Mouse (Mus musculus): ENCODE data around the gene Pgpep1. TPM values are rescaled to one million over a fixed set of nuclear protein-coding genes. Genes with fewer than 3 reads are reported as not detected.

Gene Pgpep1
- polyA plus RNA-seq, 1 experiment from 2014 or later, result 78.3 TPM

- Histone ChIP-seq H3K9me3 (ENCODE audit: control insufficient read depth, low read length) (no peaks in the 10 kb centered on the region), H3K4me2 (ENCODE audit: low read length) (no peak overlapping the region), H3K27ac (ENCODE audit: low read depth, low read length) (no peak overlapping the region), H3K9ac (ENCODE audit: low read depth, low read length) (no peak overlapping the region), H3K36me3 (ENCODE audit: control insufficient read depth, insufficient read depth, low read length) (peaks cover 8% of the 10 kb centered on the region; the same call in 1 of the 2 replicates), H3K27me3 (replicated peaks; ENCODE audit: control insufficient read depth, insufficient read depth, low read length) (no peaks in the 10 kb centered on the region), H3K4me3 (ENCODE audit: low read length) (no peak overlapping the region), H3K4me1 (ENCODE audit: control insufficient read depth, insufficient read depth, low read depth, low read length) (peaks cover 13% of the 10 kb centered on the region)
- ATAC-seq, result no peak
- 30% methylated on average over 1 of the region's 1 CpGs for WGBS
Observed at GRCm38 (mm10) chr8:70648164-70648442, 12.1 kb downstream of the Pgpep1 start.

DNA sequence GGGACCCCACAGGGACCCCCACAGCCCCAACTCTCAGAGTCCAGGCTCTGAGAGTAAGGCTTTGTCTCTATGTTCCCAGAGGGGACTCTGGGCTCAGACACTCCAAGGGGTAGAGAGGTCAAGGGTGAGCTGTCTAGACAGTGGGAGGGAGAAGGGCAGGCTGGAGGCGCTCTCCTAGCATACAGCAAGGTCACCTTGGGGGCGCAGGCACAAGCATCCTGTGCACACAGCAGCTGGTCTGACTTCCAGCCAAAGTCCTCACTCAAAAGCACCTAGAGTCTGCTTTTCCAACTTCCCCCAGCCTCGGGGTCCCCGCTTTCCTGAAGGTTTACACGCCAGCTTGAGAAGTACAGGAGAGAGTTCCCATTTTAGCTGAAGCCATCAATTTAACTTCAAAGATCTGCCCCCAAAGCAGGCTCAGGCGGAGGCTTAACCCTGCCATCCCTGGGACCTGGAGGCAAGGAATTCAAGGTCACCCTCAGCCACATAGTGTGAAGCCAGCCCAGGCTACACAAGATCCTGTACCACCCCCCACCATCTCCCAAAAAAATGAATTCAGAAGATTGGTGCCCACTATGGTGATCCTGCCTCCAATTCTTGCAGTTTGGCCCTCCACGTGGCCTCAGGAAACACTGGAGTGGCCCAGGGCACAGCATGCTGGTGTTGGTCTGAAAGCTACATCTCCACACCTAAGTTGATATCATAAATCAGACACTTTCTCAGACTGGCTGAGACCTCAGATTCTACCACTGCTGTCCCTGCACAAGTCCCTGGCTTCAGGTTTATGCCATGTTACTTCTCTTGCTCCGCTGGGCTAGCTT is 12.6 kb downstream of the Pgpep1 start:
- Histone ChIP-seq H3K4me3 (ENCODE audit: low read length) (no peak overlapping the region), H3K9ac (ENCODE audit: low read depth, low read length) (0 out of 2 replicates have a peak overlapping the region, but pooled peaks have one; percentile 21), H3K27ac (ENCODE audit: low read depth, low read length) (peak overlapping the region; percentile 3; the same call in 1 of the 2 replicates), H3K36me3 (ENCODE audit: control insufficient read depth, insufficient read depth, low read length) (peaks cover 8% of the 10 kb centered on the region; the same call in 1 of the 2 replicates), H3K9me3 (ENCODE audit: control insufficient read depth, low read length) (no peaks in the 10 kb centered on the region), H3K4me2 (ENCODE audit: low read length) (no peak overlapping the region), H3K27me3 (replicated peaks; ENCODE audit: control insufficient read depth, insufficient read depth, low read length) (no peaks in the 10 kb centered on the region), H3K4me1 (ENCODE audit: control insufficient read depth, insufficient read depth, low read depth, low read length) (peaks cover 13% of the 10 kb centered on the region)
- no peak for ATAC-seq
- WGBS, result 42% methylated on average over 8 of the region's 8 CpGs

- no peaks in the 10 kb centered on the region for H3K9me3 ChIP-seq (ENCODE audit: control insufficient read depth, low read length)
- no peak overlapping the region for H3K27ac ChIP-seq (ENCODE audit: low read depth, low read length)
- no peak overlapping the region for H3K4me2 ChIP-seq (ENCODE audit: low read length)
- ATAC-seq, result no peak
- no peak overlapping the region for H3K4me3 ChIP-seq (ENCODE audit: low read length)
- peaks cover 13% of the 10 kb centered on the region for H3K4me1 ChIP-seq (ENCODE audit: control insufficient read depth, insufficient read depth, low read depth, low read length)
- no peak overlapping the region for H3K9ac ChIP-seq (ENCODE audit: low read depth, low read length)
- peaks cover 7% of the 10 kb centered on the region; the same call in 1 of the 2 replicates for H3K36me3 ChIP-seq (ENCODE audit: control insufficient read depth, insufficient read depth, low read length)
- H3K27me3 ChIP-seq (replicated peaks; ENCODE audit: control insufficient read depth, insufficient read depth, low read length), result no peaks in the 10 kb centered on the region
Observed at GRCm38 (mm10) chr8:70646775-70647174, 13.4 kb downstream of the Pgpep1 start.

DNA sequence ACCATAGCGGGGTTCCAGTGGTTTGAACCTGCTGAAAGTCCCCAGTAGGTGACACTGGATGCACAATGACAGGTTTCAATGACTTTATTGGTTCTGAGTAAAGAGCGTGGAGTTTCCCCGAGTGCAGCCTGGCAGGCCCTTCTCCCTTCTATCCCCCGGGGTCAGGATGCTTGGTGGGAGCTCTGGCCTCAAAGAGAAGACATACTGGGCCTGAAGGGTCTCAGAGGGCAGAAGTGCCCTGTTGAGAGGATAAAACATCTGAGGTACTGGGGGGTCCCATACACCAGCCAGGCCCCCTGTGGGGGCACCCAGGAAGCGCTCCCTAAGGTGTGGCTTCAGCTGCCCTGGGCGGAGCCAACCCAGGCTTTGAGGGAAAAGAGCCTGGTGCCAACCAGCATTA is 13.8 kb downstream of the Pgpep1 start:
- H3K9ac ChIP-seq (ENCODE audit: low read depth, low read length), result no peak overlapping the region; the same call in 1 of the 2 replicates
- 71% methylated on average over 6 of the region's 6 CpGs for WGBS
- H3K4me3 ChIP-seq (ENCODE audit: low read length), result no peak overlapping the region
- no peaks in the 10 kb centered on the region for H3K27me3 ChIP-seq (replicated peaks; ENCODE audit: control insufficient read depth, insufficient read depth, low read length)
- no peak for ATAC-seq
- H3K4me2 ChIP-seq (ENCODE audit: low read length), result no peak overlapping the region
- no peak overlapping the region for H3K27ac ChIP-seq (ENCODE audit: low read depth, low read length)
- peaks cover 13% of the 10 kb centered on the region for H3K4me1 ChIP-seq (ENCODE audit: control insufficient read depth, insufficient read depth, low read depth, low read length)
- peaks cover 6% of the 10 kb centered on the region; the same call in 1 of the 2 replicates for H3K36me3 ChIP-seq (ENCODE audit: control insufficient read depth, insufficient read depth, low read length)
- no peaks in the 10 kb centered on the region for H3K9me3 ChIP-seq (ENCODE audit: control insufficient read depth, low read length)

DNA sequence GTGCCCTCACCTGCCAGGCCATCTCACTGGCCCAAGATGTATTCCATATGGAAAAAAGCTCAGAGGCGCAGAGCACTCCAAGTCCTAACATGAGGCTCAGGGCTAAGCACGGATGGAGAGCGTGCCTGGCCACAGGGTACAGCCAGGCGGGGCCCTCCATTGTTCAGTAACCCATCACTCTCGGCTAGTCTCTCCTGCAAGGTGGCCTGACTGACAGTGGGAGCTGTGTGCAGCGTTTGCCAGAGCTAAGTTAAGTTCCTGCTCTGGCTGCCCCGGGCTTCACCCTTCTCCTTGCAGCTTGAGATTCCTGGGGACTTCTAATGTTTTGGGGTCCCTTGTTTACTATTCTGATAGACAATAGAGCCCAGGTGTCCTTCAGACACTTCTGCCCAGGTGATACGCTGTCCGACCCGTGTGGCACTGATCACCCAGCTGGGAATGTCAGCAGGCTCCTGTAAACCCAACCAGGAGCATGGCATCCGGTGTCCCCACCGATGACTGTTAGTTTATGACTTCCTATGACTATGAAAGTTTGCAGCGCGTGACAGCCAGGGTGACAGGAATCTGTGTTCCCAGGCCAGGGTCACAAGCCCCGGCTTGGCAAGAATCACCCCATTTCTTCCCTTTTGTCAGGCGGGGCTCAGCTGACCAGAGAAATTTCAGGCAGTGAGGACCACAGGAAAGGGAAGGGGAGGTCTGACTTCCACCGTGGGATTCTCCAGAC is 14.5 kb downstream of the Pgpep1 start:
- Histone ChIP-seq H3K9ac (ENCODE audit: low read depth, low read length) (no peak overlapping the region; the same call in 1 of the 2 replicates), H3K4me2 (ENCODE audit: low read length) (no peak overlapping the region), H3K4me1 (ENCODE audit: control insufficient read depth, insufficient read depth, low read depth, low read length) (peaks cover 13% of the 10 kb centered on the region), H3K27me3 (replicated peaks; ENCODE audit: control insufficient read depth, insufficient read depth, low read length) (no peaks in the 10 kb centered on the region), H3K4me3 (ENCODE audit: low read length) (no peak overlapping the region), H3K27ac (ENCODE audit: low read depth, low read length) (no peak overlapping the region), H3K9me3 (ENCODE audit: control insufficient read depth, low read length) (no peaks in the 10 kb centered on the region), H3K36me3 (ENCODE audit: control insufficient read depth, insufficient read depth, low read length) (0 out of 2 replicates have a peak, but pooled peaks cover 4% of the 10 kb centered on the region)
- WGBS, result 55% methylated on average over 17 of the region's 17 CpGs
- no peak for ATAC-seq

GRCm38 (mm10) chr8:70644065-70644464 is 16.1 kb downstream of the Pgpep1 start:
- no peaks in the 10 kb centered on the region for H3K36me3 ChIP-seq (ENCODE audit: control insufficient read depth, insufficient read depth, low read length)
- H3K27ac ChIP-seq (ENCODE audit: low read depth, low read length), result no peak overlapping the region
- no peak overlapping the region for H3K4me2 ChIP-seq (ENCODE audit: low read length)
- no peaks in the 10 kb centered on the region for H3K9me3 ChIP-seq (ENCODE audit: control insufficient read depth, low read length)
- 69% methylated on average over 2 of the region's 2 CpGs for WGBS
- no peak overlapping the region for H3K9ac ChIP-seq (ENCODE audit: low read depth, low read length)
- no peaks in the 10 kb centered on the region for H3K27me3 ChIP-seq (replicated peaks; ENCODE audit: control insufficient read depth, insufficient read depth, low read length)
- no peak overlapping the region for H3K4me3 ChIP-seq (ENCODE audit: low read length)
- peaks cover 5% of the 10 kb centered on the region for H3K4me1 ChIP-seq (ENCODE audit: control insufficient read depth, insufficient read depth, low read depth, low read length)
- no peak for ATAC-seq

DNA sequence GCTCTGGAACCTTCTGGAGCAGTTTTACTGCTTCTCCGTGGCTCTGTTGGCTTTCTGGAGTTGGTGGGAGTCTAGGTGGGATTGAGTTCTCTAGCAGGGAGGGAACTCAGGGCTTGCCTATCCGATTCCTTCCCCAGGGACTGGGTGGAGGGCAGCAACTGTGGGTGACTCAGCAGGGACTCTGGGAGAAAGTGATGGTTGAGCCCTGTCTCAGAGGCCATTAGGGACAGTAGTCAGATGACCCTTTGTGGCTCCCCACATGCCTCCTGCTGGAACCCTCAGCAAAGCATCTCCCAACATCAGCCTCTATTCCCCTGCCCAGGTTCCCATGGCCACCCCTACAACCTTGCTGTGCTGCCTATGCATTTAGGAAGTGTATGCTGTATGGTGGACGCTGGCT is 17.2 kb downstream of the Pgpep1 start:
- no peaks in the 10 kb centered on the region for H3K27me3 ChIP-seq (replicated peaks; ENCODE audit: control insufficient read depth, insufficient read depth, low read length)
- no peak overlapping the region for H3K27ac ChIP-seq (ENCODE audit: low read depth, low read length)
- no peaks in the 10 kb centered on the region for H3K36me3 ChIP-seq (ENCODE audit: control insufficient read depth, insufficient read depth, low read length)
- no peak for ATAC-seq
- no peaks in the 10 kb centered on the region for H3K9me3 ChIP-seq (ENCODE audit: control insufficient read depth, low read length)
- H3K4me1 ChIP-seq (ENCODE audit: control insufficient read depth, insufficient read depth, low read depth, low read length), result peaks cover 5% of the 10 kb centered on the region; the same call in 1 of the 2 replicates
- no peak overlapping the region for H3K9ac ChIP-seq (ENCODE audit: low read depth, low read length)
- WGBS, result 65% methylated on average over 3 of the region's 3 CpGs
- no peak overlapping the region for H3K4me3 ChIP-seq (ENCODE audit: low read length)
- H3K4me2 ChIP-seq (ENCODE audit: low read length), result no peak overlapping the region

DNA sequence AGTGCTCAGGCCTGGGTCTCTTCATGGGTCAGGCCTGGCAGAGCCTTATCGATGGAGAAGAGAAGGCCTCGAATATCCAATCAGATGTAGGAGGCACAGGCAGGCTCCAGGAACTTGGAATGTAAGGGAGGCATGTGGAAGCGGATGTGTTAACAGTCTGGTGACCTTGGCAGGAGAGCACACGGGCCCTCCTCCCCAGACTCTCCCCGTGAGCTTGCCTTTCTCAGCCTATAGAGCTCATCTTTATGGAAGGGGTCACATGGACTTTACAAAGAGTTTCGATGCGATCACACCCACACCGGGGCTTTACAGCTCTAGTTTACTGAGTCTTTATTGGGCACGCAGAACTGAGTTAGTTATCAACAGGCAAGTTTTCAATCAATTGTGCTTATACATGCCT is 21.4 kb downstream of the Pgpep1 start:
- Histone ChIP-seq H3K4me2 (ENCODE audit: low read length) (no peak overlapping the region), H3K27me3 (replicated peaks; ENCODE audit: control insufficient read depth, insufficient read depth, low read length) (no peaks in the 10 kb centered on the region), H3K4me1 (ENCODE audit: control insufficient read depth, insufficient read depth, low read depth, low read length) (no peaks in the 10 kb centered on the region), H3K4me3 (ENCODE audit: low read length) (no peak overlapping the region), H3K9me3 (ENCODE audit: control insufficient read depth, low read length) (no peaks in the 10 kb centered on the region), H3K9ac (ENCODE audit: low read depth, low read length) (no peak overlapping the region), H3K27ac (ENCODE audit: low read depth, low read length) (no peak overlapping the region), H3K36me3 (ENCODE audit: control insufficient read depth, insufficient read depth, low read length) (no peaks in the 10 kb centered on the region)
- no peak for ATAC-seq
- 75% methylated on average over 9 of the region's 9 CpGs for WGBS

- H3K27me3 ChIP-seq (replicated peaks; ENCODE audit: control insufficient read depth, insufficient read depth, low read length), result no peaks in the 10 kb centered on the region; the same call in 1 of the 2 replicates
Observed at GRCm38 (mm10) chr8:70636838-70637237, 23.4 kb downstream of the Pgpep1 start.

More at GRCm38 (mm10) chr8:70636838-70637237, 23.4 kb downstream of the Pgpep1 start:
- Histone ChIP-seq H3K36me3 (ENCODE audit: control insufficient read depth, insufficient read depth, low read length) (no peaks in the 10 kb centered on the region), H3K4me1 (ENCODE audit: control insufficient read depth, insufficient read depth, low read depth, low read length) (no peaks in the 10 kb centered on the region), H3K9me3 (ENCODE audit: control insufficient read depth, low read length) (no peaks in the 10 kb centered on the region), H3K9ac (ENCODE audit: low read depth, low read length) (no peak overlapping the region), H3K27ac (ENCODE audit: low read depth, low read length) (no peak overlapping the region), H3K4me2 (ENCODE audit: low read length) (no peak overlapping the region), H3K4me3 (ENCODE audit: low read length) (no peak overlapping the region)
- WGBS, result 55% methylated on average over 8 of the region's 8 CpGs
- no peak for ATAC-seq

All from hindbrain, embryonic 16.5 days (tissue).